Mouse (Mus musculus): Measurements from ENCODE around the gene Podnl1. TPM values are rescaled to one million over a fixed set of nuclear protein-coding genes. Genes with fewer than 3 reads are reported as not detected.

Gene Podnl1
- polyA plus RNA-seq (2015; fragmentation: Nextera tagmentation; extraction: Ambion mirVana), result 2.1 and 2.3 TPM in 2 replicates

DNA sequence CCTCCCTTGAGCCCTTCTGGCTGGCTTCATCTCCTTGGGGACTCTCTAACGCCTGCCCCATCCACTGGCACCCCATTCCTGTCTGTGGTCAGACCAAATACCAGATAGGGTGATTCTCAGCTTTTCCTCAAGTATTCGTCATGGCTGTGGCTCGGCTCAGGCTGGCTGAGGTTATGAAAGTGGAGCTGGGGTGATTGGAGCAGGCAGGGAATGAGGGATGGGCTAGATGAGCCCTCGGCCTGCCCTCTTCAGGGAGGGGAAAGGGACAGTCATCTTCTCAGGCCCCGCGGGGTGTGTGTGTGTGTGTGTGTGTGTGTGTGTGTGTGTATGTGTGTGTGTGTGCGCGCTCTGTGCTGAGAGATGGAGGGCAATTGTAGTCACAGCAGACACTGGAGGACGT is at the start of gene Podnl1:
Podnl1 (plus strand) TSS at position 334 of the 400 bp plus-strand sequence.
- no peak for DNase-seq (ENCODE audit: low spot score)

DNA sequence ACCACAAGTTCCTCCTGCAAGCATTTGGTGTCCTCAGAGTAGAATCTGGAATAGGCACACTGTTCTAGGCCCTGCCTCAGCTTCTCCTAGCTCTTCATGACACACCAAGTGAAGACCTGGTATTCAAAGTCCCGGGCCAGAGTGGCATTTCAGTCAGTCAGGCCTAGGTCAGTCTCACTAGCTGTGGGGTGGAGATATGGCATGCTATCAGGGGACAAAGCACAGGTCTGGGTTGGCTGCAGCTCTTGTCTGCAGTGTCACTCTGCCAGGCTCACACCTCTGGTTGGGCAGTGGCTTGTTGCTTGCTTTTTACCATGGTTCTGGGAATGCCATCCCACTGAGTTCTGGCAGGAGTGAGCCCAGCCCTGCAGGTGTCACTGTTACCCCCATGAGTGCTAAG is 49.4 kb upstream of the Podnl1 start:
- DNase-seq (ENCODE audit: low spot score), result no peak

GRCm38 (mm10) chr8:84076849-84077248 is 48.9 kb upstream of the Podnl1 start:
- no peak for DNase-seq (ENCODE audit: low spot score)

- DNase-seq (ENCODE audit: low spot score), result no peak
Observed at GRCm38 (mm10) chr8:84079206-84079605, 46.6 kb upstream of the Podnl1 start.

DNA sequence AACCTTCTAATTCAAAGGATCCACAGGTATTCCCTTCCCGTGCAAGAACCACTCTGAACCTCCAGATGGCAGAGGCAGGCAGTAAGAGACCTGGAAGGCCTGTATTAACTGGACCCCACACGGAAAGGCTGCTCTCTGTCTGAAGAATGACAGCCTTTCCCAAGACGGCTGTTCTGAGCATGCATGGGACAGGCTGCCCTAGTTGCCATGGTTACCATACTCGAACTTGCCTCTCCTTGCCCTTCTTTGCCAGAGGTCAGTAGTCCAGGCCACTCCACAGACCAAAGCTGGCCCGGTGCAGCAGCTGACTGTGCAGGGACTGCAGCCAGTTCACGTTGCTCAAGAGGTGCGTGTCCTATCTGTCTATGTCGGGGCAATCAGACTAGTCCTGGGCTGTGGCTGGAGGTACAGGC is 42.0 kb upstream of the Podnl1 start:
- no peak for DNase-seq (ENCODE audit: low spot score)

DNA sequence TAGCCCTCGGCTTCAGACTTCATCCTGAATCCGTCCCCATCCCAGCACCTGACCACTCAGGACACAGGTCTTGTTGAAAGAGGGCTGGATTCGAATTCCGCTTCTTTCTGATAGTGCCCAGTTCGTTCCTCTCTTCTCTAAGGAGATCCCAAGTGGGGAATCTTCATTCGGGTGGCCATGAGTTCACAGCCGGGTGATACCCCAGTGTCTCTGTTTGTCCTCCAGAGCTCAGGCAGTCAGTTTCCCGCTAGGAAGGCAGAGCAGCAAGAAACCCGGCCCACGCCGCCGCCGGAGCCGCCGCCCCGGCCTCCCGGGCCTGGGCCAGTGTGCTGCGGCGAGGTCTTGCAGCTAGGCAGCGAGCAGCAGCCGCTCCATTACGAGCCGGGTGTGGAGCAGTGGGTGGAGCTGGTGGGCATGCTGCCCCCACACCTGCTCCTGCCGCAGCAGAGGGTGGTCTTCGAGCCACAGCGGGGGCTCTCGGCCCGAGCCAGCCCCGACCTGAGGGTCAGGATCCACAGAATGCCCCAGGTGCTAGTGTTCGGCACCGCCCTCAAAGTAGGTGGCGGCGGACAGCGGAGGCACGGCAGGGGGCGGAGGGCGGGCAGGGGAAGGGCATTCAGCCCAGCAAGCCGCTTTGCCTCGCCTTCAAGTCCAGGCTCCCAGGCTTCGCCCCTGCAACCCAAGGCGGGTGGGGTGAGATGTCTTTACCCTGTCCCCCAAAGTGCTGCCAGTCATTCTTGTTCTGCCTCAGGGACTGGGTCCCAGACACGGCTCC is 41.3 kb upstream of the Podnl1 start:
- no peak for DNase-seq (ENCODE audit: low spot score)

DNA sequence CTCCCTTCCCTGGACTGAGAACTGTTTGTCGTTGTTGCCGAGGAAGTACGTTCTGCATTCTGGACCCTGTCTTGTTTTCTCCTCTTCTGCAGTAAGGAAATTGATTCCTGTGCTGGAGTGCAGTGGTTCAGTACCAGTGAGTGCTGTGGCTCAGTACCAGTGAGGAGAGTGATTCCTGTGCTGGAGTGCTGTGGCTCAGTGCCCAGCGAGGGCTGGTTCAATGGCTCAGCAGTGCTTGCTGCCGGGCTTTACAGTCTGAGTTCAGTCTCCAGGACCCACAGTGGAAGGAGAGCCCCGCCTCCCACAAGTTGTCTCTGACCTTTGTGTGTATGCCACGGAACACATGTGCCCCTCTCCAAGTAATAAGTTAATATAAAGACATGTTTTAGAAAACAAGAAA is 38.6 kb upstream of the Podnl1 start:
- DNase-seq (ENCODE audit: low spot score), result no peak

DNA sequence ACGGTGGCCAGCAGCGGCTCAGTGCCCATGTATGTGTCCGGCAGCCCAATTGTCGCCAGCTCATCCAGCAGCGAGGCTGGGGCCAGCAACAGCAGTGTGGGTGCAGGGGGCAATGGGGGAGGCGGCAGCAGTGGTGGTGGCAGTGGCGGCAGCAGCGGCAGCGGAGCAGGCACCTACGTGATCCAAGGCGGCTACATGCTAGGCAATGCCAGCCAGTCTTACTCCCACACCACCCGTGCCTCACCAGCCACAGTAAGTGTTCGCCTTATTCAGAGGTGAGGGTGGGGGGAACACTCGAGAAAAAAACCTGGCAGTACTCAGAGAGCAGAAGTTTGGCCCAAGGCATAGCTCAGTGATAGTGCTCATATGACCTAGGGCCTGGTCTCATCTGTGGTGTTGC is 38.0 kb upstream of the Podnl1 start:
- DNase-seq (ENCODE audit: low spot score), result no peak

DNA sequence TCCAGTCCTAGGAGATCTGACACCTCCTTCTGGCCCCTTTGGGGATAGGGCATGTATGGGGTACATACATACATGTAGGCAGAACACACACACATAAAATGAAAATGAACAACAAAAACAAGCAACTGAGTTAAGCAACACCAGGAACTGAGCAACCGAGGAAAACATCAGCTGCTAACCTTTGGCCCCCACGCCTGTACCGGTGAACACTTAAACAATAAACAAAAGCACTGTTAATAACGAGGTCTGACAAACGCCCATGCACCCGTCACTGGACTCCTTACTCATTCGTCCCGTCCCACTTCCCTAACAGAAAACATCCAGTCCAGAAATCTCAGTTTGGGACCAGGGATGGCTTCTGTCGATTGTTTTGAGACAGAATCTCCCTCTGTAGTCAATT is 36.5 kb upstream of the Podnl1 start:
- no peak for DNase-seq (ENCODE audit: low spot score)

DNA sequence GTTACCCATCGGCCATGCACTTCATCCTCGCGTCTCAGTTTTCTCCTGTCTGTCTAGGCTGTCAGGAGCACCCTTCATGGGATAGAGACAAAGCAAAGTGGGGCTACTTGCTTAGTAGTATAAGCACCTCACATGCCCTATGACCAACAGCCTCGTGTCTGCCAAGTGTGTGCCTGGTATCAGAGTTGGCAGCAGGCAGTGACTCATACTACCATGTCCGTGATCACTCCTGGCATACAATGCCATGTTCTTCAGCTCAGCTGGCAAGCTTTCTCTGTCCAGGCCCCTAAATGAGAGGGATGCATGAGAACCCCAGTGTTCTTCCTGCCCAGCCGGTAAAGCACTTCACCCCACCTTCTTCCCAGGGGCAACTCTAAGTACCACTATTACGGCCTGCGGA is 35.2 kb upstream of the Podnl1 start:
- no peak for DNase-seq (ENCODE audit: low spot score)

DNA sequence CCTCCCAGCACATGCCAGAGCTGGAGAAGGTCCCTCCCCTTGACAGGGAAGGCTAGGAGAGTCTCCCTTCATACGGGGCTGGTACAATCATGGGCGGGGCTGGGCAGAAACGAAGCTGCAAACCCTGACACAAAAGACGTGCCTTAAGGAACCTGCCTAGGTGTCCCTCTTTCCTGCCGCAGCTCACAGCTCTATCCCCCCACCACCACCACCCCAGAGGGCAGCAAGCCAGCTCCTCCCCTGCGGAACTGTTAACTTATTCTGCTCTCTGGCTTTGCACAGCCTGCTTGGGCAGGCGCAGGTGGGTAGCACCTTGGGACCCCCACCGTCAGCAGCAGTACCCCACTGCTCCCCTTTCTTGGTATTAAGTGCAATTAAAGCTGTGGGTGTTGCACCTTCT is 29.7 kb upstream of the Podnl1 start:
- DNase-seq (ENCODE audit: low spot score), result no peak

DNA sequence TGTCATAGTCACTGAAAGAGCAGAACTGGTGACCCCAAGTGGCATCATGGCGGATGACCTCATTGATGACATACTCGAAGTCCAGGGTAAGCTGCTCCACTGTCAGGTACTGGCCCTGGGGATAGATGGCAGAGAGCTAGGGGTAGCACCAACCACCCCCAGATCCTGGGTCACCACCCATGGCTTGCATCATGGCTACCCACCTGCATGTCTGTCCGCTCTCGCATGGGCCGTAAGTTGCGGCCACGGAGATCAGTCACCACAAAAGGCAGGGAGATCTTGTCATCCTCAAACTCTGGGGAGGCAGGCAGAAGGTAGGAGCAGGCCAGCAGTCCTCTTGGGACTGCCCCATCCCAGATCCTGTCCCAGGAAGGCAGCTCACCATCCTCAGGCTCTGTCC is 27.4 kb upstream of the Podnl1 start:
- DNase-seq (ENCODE audit: low spot score), result no peak

- no peak for DNase-seq (ENCODE audit: low spot score)
Observed at GRCm38 (mm10) chr8:84101476-84102270, 24.1 kb upstream of the Podnl1 start.

DNA sequence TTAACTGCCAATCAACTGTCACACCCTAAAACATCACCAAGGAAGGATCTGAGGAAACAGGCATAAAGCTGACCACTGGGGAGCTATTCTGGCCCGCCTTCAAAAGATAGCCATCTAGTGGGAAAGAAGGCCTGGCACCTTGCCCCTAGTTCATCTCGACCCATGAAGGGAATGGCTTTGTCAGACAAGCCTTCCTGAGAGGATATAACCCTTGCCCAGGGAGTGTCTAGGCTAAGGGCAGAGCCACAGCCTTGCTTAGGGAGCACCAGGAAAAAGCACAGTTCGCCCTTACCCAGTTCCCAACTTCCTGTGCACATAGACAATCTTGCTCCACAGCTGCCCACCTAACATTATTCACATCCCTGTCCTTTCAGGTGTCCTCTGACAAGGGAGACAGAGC is 22.2 kb upstream of the Podnl1 start:
- DNase-seq (ENCODE audit: low spot score), result no peak

DNA sequence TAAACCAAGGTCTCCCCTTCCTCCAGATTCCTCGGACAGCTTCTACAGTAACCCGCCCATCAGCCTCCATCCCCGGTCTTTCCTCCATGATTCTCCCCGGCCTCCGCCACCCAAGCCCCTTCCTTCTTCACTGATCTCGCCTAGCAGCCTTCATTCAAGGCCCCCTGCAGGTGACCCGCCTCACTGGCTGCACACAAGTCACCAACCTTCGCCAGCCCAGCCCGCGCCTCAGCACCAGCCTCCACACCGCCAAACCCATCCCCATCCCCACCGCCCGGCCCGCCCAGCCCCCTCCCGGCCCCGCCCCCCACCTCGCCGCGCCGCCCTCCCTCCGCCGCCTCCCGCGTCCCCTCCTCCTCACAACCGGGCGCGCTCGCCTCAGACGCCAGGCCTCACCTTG is 21.6 kb upstream of the Podnl1 start:
- peak; percentile 81 for DNase-seq (ENCODE audit: low spot score)

DNA sequence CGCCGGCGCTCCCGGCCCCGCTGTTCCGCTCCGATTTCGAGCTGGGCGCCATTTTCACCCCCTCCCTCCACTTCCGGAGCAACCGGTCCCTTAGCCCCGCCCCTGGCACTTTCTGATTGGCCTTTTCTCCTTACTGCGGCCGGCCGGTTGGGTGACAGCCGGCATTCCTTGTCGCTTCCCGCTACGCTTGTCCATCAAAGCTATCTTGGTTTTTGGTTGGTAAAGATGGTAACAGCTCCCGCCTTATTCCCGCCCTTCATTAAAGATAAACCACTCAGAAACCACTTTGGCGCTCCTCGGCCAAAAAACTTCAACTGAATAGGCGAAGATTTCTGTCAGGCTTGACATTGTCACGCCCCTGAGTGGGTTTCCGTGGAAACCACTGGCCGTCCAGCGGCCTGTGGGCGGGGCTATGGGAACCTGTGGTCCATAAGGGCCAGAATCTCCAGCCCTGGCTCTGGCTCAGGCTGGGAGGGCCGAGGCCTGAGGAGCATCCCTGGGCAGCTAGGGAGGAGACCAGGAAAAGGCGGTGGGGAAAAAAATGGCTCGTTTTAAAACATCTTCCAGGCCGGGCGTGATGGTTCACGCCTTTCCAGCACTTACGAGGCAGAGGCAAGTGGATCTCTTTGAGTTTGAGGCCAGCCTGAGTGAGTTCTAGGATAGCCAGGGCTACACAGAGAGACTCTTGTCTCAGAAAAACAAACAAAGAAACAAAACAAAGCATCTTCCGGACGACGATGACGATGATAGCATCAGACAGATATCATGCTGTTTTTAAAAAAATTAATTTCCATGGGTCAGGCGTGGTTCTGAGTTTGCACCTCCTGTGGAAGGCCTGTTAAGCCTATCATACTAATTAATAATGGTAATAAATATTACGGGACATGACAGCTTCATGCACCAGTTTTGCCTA is 20.8 kb upstream of the Podnl1 start, which contains the start of gene Dcaf15:
Dcaf15 (minus strand) TSS at position 72 of the 913 bp plus-strand sequence.
- DNase-seq (ENCODE audit: low spot score), result peak; percentile 99

GRCm38 (mm10) chr8:84105676-84106075 is 20.1 kb upstream of the Podnl1 start:
- DNase-seq (ENCODE audit: low spot score), result no peak

DNA sequence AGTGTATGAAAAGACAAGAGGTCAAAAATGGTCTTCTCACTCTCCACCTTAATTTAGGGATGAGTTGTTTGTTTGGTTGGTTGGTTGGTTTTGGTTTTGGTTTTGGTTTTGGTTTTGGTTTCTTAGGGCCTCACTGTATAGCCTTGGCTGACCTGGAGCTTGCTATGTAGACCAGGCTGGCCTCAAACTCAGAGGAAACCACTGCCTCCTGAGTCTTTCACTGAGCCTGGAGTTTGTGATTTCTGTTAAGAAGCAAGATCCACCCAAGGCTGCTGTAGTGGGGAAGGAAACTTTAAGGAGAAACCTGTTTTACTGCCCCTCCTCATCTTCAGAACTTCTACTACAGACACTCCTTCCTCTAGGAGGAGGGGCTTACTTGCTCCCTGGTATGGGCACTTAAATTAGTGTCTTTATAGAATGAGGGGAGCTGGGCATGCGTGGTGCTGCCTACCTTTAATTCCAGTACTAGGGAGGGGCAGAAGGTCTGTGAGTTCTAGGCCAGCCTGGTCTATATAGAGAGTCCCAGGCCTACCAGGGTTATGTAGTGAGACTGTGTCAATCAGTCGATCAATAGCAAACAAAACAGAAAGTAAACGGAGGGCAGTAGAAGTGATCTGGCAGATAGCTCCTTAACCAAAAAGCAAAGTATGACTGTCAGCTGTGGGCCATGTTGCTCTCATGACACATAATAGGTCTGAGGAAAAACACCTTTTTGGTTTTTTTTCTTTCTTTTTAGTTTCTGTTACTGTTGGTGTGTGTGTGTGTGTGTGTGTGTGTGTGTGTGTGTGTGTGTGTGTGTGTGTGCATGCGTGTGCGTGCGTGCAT is 19.4 kb upstream of the Podnl1 start:
- no peak for DNase-seq (ENCODE audit: low spot score)

DNA sequence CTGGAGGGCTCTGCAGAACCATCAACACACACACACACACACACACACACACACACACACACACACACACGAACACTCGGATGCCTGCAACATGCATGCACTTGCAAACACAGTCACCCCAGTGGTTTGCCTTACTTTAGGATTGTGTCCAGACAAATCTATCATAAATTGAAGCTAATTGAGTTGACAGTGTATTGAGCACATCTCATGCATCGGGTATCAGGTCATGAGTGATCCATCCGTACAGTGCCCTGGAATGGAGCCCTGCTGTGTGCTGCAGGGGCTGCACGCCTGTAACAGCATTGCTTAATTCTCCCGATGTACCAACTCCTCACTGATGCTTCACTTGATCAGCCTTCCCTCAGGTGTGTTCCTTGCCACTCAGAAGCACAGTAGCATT is 10.1 kb upstream of the Podnl1 start:
- no peak for DNase-seq (ENCODE audit: low spot score)

DNA sequence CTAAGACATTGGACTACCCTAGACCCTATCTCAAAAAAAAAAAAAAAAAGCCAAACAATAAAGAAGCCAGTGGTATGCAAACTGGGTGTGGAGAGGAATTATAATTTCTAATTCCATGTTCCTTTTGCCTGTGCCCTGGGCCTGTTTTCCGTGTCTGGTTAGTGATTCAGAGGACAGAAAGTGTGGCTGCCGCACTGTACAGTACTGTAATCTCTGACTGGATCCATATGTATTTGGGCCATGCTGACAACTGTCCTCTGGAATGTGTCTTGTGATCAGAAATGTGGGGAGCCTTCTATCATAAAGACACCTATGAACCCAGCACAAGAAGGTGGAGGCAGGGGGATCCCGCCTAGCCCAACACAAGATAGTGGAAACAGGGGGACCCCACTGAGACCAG is 3.6 kb upstream of the Podnl1 start:
- DNase-seq (ENCODE audit: low spot score), result no peak

DNA sequence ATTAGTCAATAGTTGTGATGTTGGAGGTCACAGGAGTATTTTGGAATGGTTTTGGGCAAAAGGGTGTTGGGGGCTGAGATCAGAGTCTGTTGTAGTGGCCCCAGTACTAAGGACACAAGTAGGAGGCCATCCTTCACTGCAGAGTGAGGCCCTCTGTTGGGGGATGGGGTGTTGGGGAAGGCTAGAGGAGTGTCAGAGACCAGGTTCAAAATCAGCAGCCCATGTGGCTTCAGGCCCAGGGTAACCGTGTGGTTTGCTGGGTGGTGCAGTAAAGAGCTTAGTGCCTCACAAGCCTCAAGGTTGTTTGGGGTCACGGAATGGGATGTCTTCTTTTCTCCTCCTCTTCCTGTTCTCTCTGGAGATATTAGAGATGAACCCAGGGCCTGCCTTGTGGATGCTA is 953 bp downstream of the Podnl1 start:
- no peak for DNase-seq (ENCODE audit: low spot score)
